Mouse (Mus musculus) kidney, adult 2 months (tissue): ENCODE measurements around the gene Rpl23. TPM values are rescaled to one million over a fixed set of nuclear protein-coding genes. Genes with fewer than 3 reads are reported as not detected.

ENCODE experiments used
- DNase-seq: peaks from one replicate; pipeline ENCODE4 v3.0.0; 2021
- H3K27ac ChIP-seq: fragments of 200-500 bp; 2 replicates; pipeline ENCODE4 v1.5.1; 2012; ENCODE audit warnings: low read depth, low read length, control low read depth, inconsistent platforms; ENCODE audit not compliant: insufficient read depth
- H3K27me3 ChIP-seq: fragments of 200-500 bp; replicated peaks from 2 replicates; pipeline ENCODE4 v1.6.1; 2012; ENCODE audit warnings: mild to moderate bottlenecking, moderate library complexity, low read length, inconsistent platforms; ENCODE audit not compliant: control insufficient read depth, insufficient read depth
- H3K36me3 ChIP-seq: fragments of 200-500 bp; 2 replicates; pipeline ENCODE4 v1.6.1; 2012; ENCODE audit warnings: mild to moderate bottlenecking, moderate library complexity, low read length, inconsistent platforms; ENCODE audit not compliant: control insufficient read depth, insufficient read depth
- H3K4me1 ChIP-seq: fragments of 200-500 bp; 2 replicates; pipeline ENCODE4 v1.6.1; 2011; ENCODE audit warnings: low read length; ENCODE audit not compliant: control insufficient read depth, insufficient read depth
- H3K4me3 ChIP-seq: fragments of 200-500 bp; 2 replicates; pipeline ENCODE4 v1.5.1; 2011; ENCODE audit warnings: mild to moderate bottlenecking, low read depth, low read length, control low read depth; ENCODE audit not compliant: insufficient read depth
- CTCF ChIP-seq: fragments of 200-500 bp; conservative IDR thresholded peaks from 2 replicates; pipeline ENCODE4 v1.5.1; 2011; ENCODE audit warnings: low read depth, mild to moderate bottlenecking, control low read depth, low read length, moderate library complexity, mixed read lengths; ENCODE audit not compliant: insufficient read depth, insufficient read length
- POLR2A ChIP-seq: fragments of 200-500 bp; IDR thresholded peaks from one replicate; pipeline ENCODE4 v1.6.1; 2011; ENCODE audit warnings: low read depth, low read length, control low read depth
- WGBS: fragments of 180-500 bp; shearing (Covaris S2); methylation state at CpG from one replicate; pipeline ENCODE4 v1.1.7; 2018; 5-methylcytosine and 5-hydroxymethylcytosine counted together
- polyA plus RNA-seq: library from polyadenylated mRNA; depleted of rRNA; stranded (reverse); fragments of >200 nt; gene quantifications from 2 replicates; pipeline ENCODE4 v1.2.3, GENCODE M21; 2012; rRNA removed

The Rpl23 gene
- 118 and 181 TPM in 2 replicates for polyA plus RNA-seq

- peak within 1 kb of the TSS; percentile 73 for H3K27ac ChIP-seq
- no peaks in the 10 kb centered on the region for H3K27me3 ChIP-seq
- H3K36me3 ChIP-seq, result peaks cover 8% of the 10 kb centered on the region
- peaks cover 6% of the 10 kb centered on the region; the same call in 1 of the 2 replicates for H3K4me1 ChIP-seq
- TF ChIP-seq CTCF (no peak), POLR2A (peak; percentile 82)
- peak within 1 kb of the TSS; percentile 68 for H3K4me3 ChIP-seq
- WGBS, result under 1% methylated on average over 67 of the region's 67 CpGs
- peak; percentile 99 for DNase-seq
Measured at GRCm38 (mm10) chr11:97781832-97782563, at the start of gene Rpl23. Gene Rpl23, minus strand, starts transcription at chr11:97782437.

DNA sequence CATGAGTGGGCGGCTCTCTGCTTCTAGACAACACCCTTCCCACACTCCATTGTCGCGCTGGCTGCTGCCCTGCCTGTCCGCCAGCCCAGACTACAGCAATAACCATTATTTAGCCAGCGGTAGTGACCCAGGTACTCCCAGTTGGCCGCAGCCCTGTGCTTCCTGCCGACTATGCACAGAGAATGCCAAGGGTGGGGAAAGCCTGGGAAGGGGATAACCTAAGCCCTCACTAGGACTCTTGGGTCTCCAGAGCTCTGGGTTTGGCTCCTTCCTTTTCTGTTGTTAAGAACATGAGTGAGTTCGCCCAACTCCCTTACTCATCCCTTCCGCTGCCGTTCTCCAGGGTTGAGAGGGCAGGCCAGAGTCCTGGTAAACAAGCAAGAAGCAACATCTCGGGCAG, 49.8 kb upstream of the Rpl23 start:
- DNase-seq, result peak; percentile 54
- TF ChIP-seq CTCF, result no peak
- no peak for TF ChIP-seq POLR2A
- peaks cover 13% of the 10 kb centered on the region; the same call in 1 of the 2 replicates for H3K4me1 ChIP-seq
- 45% methylated on average over 11 of the region's 11 CpGs for WGBS
- H3K27me3 ChIP-seq, result no peaks in the 10 kb centered on the region
- no peaks in the 10 kb centered on the region; the same call in 1 of the 2 replicates for H3K36me3 ChIP-seq
- peak overlapping the region; percentile 1; the same call in 1 of the 2 replicates for H3K27ac ChIP-seq
- no peak overlapping the region for H3K4me3 ChIP-seq

GRCm38 (mm10) chr11:97830501-97830900, 48.3 kb upstream of the Rpl23 start:
- Histone ChIP-seq H3K36me3 (no peaks in the 10 kb centered on the region; the same call in 1 of the 2 replicates), H3K4me3 (no peak overlapping the region), H3K27ac (no peak overlapping the region), H3K27me3 (no peaks in the 10 kb centered on the region), H3K4me1 (peaks cover 10% of the 10 kb centered on the region; the same call in 1 of the 2 replicates)
- WGBS, result 66% methylated on average over 6 of the region's 6 CpGs
- no peak for DNase-seq
- no peak for TF ChIP-seq CTCF
- TF ChIP-seq POLR2A, result no peak

GRCm38 (mm10) chr11:97829913-97830476, 47.8 kb upstream of the Rpl23 start:
- no peaks in the 10 kb centered on the region for H3K27me3 ChIP-seq
- H3K4me1 ChIP-seq, result peaks cover 12% of the 10 kb centered on the region; the same call in 1 of the 2 replicates
- TF ChIP-seq POLR2A, result no peak
- TF ChIP-seq CTCF, result no peak
- 71% methylated on average over 12 of the region's 12 CpGs for WGBS
- no peaks in the 10 kb centered on the region for H3K36me3 ChIP-seq
- H3K4me3 ChIP-seq, result no peak overlapping the region
- 0 out of 2 replicates have a peak overlapping the region, but pooled peaks have one; percentile 27 for H3K27ac ChIP-seq
- peak; percentile 40 for DNase-seq

DNA sequence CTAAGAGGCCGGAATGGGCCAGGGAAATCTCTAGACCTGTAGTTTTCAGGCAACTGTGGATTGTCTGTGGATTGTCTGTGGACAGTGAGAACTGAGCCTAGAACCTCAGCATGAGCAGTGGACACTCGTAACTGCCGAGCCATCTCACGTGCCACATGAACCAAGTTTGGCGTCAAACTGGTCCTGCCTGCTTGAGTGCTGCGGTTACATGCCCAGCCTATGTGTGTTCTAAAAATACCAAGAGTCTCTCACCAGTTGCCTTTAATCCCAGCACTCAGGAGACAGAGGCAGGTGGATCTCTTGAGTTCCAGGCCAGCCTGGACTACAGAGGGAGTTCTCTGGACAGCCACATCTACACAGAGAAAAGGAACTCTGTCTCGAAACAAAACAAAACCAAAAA, 47.1 kb upstream of the Rpl23 start:
- DNase-seq, result no peak
- H3K36me3 ChIP-seq, result no peaks in the 10 kb centered on the region
- 86% methylated on average over 7 of the region's 7 CpGs for WGBS
- H3K4me1 ChIP-seq, result peaks cover 16% of the 10 kb centered on the region
- H3K27me3 ChIP-seq, result no peaks in the 10 kb centered on the region
- TF ChIP-seq CTCF (no peak), POLR2A (no peak)
- H3K4me3 ChIP-seq, result no peak overlapping the region
- H3K27ac ChIP-seq, result no peak overlapping the region

DNA sequence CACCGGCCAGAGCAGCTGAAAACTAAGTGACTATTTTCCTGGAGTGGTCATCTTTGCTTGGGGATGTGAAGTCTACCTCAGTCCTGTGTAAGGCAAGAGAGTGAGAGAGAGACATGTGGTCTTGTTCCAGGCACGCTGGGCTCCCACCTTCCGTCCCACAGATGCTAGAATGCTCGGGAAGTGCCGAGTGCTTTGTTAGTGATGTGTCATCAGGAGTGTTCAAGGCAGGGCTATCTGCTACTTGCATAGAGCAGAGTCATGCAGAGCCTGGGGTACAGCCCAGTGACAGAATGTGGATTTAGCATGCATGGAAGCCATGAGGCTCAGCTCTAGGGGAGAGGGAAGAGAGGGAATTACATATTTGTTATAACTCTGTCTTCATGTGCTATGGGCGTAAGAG, 45.4 kb upstream of the Rpl23 start:
- no peaks in the 10 kb centered on the region for H3K36me3 ChIP-seq
- DNase-seq, result no peak
- H3K4me1 ChIP-seq, result peaks cover 21% of the 10 kb centered on the region
- no peak overlapping the region for H3K4me3 ChIP-seq
- no peak overlapping the region for H3K27ac ChIP-seq
- WGBS, result 92% methylated on average over 6 of the region's 6 CpGs
- H3K27me3 ChIP-seq, result no peaks in the 10 kb centered on the region
- TF ChIP-seq CTCF (no peak), POLR2A (no peak)

- TF ChIP-seq POLR2A, result no peak
- no peak for TF ChIP-seq CTCF
- Histone ChIP-seq H3K4me3 (no peak overlapping the region), H3K27ac (no peak overlapping the region), H3K4me1 (peaks cover 27% of the 10 kb centered on the region), H3K36me3 (no peaks in the 10 kb centered on the region), H3K27me3 (no peaks in the 10 kb centered on the region)
- WGBS, result 60% methylated on average over 7 of the region's 7 CpGs
- DNase-seq, result peak; percentile 40
Measured at GRCm38 (mm10) chr11:97826414-97826813, 44.2 kb upstream of the Rpl23 start.
